Mouse (Mus musculus) kidney, adult 2 months (tissue): ENCODE measurements around the gene Klhdc8b.

Source experiments
- CTCF ChIP-seq: fragments of 200-500 bp; conservative IDR thresholded peaks from 2 replicates; pipeline ENCODE4 v1.5.1; 2011; ENCODE audit warnings: low read depth, mild to moderate bottlenecking, control low read depth, low read length, moderate library complexity, mixed read lengths; ENCODE audit not compliant: insufficient read depth, insufficient read length
- POLR2A ChIP-seq: fragments of 200-500 bp; IDR thresholded peaks from one replicate; pipeline ENCODE4 v1.6.1; 2011; ENCODE audit warnings: low read depth, low read length, control low read depth

GRCm38 (mm10) chr9:108456953-108457352, 4.4 kb downstream of the Klhdc8b start:
- TF ChIP-seq CTCF = no peak
- no peak for TF ChIP-seq POLR2A
